Mouse (Mus musculus): ENCODE measurements at regions not wholly inside any gene's neighbourhood (a gene's known extent, or its start where the extent isn't known, plus 50 kb on each side); places are given as distances from the start of the nearest gene placed in this dataset.

DNA sequence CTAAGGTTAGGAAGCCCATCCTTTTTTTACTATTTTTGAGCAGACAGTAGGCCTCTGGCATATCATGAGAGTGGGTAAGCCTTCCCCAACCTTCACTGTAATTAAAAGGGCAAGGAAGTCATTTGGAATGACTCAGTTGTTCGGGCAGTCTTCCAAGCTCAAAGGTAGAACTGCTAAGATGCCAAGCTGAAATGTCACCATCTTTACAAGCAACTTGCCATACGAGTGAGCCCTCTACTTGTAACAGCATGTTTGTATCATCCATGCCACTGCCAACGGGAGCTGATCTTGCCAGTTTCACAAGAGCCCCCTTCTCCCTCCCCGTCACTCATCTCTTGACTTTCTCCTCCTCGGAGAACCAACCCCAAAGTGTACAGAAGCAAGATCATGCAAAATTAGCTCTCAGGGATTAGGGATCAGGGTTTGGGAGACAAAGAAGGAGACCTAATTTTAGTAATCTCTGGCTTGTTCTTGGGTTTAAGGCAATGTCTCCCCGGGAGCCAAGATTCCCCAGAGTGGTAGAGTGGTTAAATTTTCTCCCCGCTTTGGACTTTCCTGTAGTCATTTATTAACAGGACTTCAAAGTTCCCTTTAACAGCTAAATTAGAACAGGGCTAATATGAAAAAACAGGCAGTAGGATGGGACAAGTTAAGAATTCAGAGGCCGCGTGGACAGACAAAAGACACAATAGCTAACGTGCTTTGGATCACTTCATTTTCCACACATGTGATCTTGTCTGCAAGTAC lies 216.9 kb upstream of the Ankrd55 start:
- no peak for DNase-seq (ENCODE audit: low read depth, low spot score)

DNA sequence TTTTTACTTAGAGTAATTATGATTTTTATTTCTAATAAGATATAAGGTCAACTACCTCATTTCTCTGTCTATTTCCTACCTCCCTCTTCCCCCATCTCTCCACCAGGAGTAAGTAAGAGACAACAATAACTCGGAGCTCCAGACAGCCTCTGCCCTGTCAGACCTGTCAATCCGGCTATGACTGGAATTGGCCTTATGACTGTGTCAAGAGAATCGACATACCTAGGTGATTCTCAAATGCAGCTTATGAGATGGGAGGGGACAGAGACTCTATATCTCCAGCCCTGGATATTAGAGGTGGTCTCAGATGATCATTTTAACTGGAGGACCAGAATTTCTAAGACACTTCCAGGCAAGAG lies 216.3 kb upstream of the Ankrd55 start:
- DNase-seq (ENCODE audit: low read depth, low spot score), result no peak

DNA sequence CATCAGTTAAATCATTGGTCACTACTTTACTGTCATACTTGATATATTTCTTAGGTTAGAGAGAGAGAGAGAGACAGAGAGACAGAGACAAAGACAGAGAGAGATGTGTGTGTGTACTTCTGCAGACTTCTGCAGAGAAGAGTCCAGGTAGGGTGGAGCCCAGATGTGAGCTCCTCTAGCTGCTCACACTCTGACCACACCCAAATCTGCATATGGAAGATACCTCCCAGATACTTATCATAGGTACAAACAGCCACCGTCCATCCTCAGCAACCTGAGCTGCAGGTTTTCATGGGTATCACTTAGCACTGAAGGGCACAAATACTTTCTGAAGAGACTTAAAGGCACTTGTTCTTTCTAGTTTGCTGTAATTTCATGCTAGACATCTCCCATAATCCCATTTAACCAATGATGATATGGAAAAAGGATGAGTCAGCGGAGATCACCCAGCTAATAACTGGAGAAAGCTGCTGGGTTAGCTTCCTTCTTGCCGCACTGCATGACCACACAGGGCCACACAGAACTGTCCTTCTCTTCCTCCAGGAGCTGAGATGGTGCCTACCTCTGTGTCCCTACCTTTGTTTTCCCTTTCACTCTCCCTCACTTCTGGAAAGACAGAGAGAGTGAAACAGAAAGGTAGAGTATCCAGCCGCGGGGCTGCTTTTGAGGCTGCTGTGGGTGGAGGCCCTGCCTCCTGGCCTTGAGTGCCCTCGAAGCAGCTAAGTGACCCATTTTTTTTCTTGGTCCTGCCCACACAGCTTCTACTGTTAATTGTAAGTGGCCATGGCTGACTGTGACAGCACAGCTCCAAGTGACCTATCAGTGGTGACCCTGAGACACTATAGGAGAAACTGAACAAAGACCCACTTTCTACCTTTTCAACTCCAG lies 214.5 kb upstream of the Ankrd55 start:
- peak; percentile 70 for DNase-seq (ENCODE audit: low read depth, low spot score)

DNA sequence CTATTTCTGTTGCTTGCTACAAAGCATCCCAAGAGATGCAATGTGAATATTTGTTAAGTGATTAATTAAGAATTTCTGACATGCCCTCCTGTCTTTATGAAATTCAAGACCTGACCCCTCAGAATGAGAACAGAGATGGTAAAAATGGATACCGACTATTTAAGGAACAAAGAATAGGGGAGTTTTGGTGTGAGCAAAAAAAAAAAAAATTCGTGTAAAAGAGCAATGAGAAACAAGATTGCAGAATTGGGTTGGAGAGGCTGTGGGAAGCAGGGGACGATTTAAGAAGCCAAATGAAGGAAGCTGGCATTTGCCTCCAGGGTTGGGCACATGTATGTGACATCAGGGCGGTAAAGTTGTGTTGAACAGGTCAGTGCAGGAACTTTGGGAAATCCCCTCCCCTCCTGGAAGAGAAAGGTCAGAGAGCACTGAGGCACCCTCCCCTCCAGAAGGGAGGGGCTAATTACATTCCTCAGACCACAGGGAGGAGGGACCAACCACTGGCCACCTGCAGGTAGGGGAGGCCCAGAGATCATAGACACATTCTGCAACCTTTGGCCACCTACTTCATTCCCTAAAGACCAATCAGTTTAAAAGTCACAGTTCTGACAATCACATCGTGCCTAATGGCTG lies 212.3 kb upstream of the Ankrd55 start:
- no peak for DNase-seq (ENCODE audit: low read depth, low spot score)

DNA sequence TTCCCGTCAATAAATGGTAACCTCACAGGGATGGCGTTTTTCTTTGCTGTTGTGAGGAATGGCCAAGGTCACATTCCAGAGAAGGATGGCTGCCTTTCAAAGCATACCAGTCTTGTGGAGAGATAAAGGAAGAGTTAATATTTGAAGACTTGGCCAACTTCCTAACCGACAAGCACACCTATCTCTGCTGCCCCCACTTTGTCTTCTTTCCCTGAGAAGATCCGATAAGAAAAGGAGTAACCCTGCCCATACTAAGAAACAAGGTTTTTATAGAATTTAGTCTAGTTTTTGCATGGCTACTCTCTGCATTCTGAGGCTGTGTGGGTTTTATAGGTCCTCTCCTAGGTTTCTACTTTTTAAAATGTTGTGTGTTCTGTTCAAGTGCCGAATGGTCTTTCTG lies 210.2 kb upstream of the Ankrd55 start:
- DNase-seq (ENCODE audit: low read depth, low spot score), result no peak

DNA sequence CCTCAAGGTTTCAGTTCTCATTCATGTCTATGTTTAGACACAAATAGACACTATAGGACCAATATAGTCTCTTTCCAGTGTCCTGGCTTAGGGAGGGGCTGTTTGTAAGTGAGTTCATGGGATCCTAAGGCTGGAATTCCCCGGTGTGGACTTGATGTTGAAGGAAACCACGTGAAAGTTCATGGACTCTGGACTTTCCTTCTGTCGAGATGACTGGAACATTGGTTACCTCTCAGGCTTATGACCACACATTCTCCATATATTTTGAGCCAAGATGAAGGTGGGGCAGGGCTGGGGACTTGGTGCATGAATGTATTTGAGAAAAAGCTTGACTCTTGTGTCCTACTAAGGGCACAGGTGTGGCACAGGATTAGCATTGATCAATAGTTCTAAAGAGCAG lies 206.3 kb upstream of the Ankrd55 start:
- no peak for DNase-seq (ENCODE audit: low read depth, low spot score)

DNA sequence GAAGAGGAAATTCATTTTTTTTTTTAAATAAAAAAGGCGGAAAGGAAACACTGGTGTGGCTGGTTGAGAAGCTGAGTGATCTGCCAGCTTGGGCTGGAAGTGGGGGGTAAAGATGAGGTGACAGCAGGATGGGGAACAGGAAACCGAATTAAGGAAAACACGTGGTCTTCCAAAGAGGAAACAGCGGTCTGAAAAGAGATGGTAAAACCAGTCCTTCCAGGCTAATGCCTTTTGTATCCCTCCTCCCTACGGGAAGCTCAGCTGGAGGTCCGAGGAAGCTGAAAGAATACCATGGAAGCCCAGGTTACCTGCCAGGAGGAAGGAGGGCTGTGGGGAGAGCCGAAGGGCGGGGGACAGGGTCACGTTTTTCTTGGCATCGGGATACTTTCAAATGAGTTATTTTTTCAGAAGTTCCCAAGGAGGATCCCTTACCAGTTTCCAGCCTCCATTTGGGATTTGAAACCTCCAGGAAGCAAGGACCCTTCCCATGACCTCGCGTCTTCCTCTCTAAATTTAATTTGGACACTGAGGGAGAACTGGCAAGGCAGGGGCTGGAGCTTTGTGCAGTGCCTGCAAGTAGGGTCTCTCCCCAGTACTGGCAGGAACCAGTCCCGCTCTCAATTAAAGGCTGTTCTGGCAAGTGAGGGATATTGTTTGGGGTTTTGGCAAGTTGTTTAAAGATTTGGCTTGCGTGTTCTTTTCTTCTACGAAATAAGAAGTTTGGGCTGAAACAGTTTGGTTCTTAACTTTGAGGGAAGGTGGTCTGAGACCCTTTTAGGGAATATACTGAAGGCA lies 203.6 kb upstream of the Ankrd55 start:
- DNase-seq (ENCODE audit: low read depth, low spot score), result no peak

DNA sequence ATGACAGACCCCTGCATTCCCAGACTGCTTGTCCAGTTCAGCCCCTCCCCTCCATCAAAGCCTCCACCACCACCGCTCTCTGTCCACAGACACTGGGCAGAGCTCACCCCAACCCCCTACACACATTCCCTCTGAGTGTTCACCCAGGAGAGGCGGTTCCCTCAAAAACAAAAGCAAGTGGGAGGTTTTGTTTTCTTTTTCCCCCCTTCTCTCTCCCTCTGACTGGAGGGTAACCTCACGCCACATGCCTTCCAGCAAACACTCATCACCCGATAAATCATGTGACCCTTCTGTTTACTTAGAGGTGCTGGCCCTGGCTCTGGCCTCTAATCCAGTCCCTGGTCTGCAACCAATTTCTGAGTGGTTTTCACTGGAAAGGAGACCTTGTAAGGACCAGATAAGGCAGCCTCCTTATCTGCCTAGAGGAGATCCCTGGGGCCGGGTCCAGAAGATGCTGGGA lies 199.9 kb upstream of the Ankrd55 start:
- DNase-seq (ENCODE audit: low read depth, low spot score), result no peak

DNA sequence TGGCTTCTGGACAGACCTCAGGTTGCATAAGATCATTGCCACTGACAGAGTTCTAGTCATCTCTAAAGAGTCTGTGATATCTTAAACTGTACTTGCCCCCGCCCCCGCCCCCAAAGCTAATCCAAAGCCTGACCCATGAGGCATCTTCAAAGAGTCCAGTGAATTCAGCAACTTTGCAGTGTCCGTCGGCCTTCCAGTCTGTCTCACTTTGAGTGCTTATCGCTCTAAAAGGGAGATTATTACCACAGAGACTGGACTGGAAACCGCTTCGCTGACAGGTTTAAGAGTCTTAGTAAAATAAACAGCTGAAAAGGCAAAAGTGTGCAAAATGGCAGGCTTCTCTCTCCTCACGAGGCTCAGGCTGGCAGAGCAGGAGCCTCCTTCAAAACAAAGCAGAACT lies 197.5 kb upstream of the Ankrd55 start:
- no peak for DNase-seq (ENCODE audit: low read depth, low spot score)

DNA sequence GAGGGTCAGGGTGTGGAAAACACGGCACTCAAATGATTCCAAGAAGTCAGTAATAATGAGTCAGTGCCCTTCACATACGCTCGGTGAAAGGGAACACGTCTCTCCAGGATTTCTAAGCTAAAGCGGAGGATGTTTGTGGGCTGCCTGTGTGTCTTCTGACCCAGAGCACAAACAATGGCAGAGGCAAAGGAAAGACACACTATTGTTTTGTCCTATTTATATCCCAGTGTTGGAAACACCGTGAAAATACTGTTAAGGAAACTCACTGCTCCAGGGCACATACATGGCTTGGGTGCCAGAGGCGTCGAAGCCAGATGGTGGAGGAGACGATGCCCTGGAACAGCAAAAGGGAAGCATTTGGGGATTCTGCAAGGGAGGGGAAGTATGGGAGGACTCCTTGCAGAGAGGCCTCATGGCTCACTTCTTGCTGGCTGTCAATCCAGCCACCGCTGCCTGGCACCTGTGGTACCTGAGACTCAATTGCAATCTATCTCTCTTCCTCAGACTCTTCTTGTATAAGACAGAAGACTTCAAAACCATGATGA lies 192.6 kb upstream of the Ankrd55 start:
- no peak for DNase-seq (ENCODE audit: low read depth, low spot score)

DNA sequence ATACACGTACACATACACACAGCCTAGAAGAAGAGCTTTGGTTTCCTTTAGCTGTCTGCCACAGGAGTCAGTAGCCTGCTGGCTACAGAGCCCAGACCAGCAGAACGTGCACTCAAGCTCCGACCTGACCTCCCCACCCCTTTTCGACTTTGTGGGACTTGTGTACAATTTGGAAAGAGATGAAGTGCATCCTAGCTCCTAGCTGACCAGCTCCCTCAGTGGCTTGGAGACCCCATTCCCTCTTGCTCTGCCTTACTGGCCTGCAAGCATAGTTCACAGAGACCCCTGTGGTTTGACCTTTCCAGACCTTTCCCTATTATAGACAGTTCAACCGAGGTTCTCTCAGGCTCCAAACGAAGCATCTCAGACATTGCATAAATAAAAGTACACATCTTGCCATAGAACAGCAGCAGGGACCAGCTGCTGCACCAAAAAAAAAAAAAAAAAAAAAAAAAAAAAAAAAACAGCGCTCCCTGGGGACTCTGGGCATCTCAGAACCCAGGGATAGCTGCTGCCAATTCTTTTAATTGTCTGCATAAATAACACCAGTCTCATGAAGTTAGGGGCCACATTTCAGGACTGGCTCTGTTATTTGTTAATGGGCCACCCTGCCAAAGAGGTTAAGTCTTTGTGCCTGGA lies 188.2 kb upstream of the Ankrd55 start:
- no peak for DNase-seq (ENCODE audit: low read depth, low spot score)

DNA sequence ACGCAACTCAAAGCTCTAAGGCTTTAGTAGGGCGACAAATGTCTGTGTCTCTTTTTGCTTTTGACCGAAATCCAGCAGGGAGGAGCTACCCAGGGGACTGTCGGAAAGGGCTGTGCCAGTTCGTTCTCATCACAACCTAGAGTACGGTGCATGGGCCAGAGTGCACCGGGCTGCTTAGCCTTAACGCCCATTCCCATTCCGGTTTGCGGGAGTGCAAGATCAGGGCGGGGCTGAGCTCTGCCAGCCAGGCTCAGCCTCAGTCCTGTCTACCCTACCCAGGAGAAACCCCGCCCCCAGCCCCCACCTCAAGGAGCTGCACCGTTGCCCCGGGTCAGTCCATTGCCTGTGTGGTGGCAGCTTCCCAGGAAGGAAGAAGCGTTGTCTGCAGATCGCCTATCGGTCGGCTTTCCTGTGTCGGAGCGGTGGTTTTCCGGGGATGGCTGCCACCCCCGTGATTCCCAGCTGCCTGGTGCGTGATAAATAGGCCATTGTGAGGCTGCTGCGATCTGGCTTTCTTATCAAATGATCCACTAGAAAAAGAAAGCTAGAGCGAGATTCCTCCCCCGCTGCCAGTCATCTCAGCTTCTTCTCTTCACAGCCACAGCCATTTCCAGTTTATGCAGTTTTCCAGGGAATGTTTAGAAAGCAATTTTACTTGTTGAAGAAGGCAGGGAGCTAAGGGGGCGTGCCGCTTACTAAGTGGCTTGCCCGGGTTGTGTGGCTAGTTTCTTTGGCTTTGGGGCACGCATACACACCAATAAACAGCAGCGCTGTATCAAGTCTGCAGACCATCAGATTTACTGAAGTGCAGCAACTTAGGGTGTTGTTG lies 187.4 kb upstream of the Ankrd55 start:
- DNase-seq (ENCODE audit: low read depth, low spot score), result no peak

DNA sequence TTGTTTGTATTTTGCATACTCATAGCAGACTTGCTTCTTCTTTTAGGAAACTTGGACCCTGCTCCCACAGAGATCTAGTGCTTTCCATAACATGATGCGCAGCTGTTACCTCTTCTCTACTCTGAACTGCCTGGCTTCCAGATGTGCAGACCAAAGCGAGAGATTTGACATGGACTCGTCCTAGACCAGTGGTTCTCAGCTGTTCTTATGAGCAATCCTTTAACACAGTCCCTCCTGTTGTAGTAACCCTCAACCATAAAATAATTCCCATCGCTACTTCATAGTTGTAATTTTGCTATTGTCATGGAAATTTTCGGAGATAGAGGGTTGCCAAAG lies 186.9 kb upstream of the Ankrd55 start:
- no peak for DNase-seq (ENCODE audit: low read depth, low spot score)

DNA sequence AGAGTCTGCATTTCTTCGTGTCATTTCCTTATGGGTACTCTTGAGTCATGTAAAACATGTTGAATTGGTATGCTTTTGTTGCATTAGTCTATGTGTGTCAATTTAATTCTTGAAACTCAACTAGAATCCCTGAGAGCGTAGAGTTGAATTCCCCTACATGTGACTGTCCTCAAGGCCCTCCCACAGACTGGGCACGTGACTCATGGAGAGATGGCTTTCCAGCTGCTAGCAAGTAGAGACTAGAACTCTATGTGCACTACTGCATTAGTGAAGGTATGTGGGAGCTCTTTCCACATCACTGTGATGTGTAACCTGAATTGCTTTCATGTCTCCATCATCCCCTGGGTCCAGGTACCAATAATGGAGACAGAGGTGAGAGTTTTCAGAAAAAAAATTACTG lies 182.3 kb upstream of the Ankrd55 start:
- no peak for DNase-seq (ENCODE audit: low read depth, low spot score)

DNA sequence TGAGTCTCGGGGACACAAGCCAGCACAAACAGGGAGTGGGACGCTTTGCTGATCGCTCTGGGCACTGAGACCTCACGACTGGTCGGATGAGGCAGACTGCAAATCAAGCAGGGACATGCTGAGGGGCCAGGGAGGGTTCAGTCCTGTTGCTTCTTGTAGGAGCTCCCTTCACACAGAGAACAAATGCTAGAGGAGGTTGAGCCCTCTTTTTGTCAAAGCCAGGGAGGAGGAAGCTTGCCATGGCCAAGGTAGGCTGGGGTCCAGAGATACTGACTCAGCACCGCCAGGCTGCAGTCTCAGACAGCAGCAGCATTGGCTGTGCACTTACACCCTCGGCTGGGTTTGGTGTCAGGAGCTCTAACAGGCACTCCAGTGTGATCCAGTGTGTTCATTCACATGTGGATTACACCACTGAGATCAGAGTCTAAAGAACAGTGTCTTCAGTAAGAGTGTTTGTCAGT lies 173.5 kb upstream of the Ankrd55 start:
- no peak for DNase-seq (ENCODE audit: low read depth, low spot score)

DNA sequence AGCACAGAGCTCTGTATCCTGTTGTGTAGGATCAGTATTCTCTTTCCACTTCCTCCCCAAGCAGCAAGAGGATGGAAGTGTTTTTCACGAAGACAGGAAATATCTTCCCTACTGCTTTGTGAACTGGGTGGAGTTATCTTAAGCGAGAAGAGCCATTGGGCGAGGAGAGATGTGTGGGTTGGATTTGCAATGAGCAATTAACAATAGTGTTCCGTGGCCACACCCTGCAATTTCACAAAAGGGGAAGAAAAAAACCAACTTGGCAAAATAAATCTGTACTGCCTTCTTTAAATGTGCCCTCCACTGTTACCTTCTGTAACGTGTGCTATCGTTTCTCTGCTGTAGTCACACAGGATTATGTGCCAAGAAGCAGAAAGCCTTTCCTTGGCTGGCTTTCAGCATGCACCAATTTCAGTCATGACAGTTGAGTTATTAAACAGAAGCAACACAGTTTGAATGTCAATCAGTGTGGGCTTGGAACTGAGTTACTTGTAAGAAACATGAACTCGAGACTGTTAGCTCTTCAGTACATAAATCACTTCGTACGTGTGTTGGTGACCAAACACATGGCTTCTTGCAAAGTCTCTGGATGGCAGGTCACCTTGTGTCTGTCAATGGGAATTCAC lies 172.0 kb upstream of the Ankrd55 start:
- DNase-seq (ENCODE audit: low read depth, low spot score), result no peak

DNA sequence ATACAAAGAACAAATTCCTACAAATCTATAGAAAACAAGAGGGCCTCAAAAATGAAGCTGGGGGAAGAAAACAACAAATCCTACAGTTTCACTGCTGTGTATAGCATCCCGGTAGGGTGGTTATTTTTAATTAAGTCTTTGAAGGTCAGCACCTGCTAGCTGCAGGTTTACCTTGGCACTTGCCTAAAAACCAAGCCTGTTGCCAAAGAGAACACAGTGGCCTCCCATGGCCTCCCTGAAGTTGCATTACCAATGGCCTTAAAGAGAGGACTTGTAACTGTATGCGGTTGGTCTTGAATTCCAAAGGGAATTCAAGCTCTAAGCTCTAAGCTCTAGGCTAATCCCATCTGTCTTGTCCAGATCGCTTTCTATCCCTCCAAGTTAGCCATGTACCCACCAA lies 169.7 kb upstream of the Ankrd55 start:
- no peak for DNase-seq (ENCODE audit: low read depth, low spot score)

DNA sequence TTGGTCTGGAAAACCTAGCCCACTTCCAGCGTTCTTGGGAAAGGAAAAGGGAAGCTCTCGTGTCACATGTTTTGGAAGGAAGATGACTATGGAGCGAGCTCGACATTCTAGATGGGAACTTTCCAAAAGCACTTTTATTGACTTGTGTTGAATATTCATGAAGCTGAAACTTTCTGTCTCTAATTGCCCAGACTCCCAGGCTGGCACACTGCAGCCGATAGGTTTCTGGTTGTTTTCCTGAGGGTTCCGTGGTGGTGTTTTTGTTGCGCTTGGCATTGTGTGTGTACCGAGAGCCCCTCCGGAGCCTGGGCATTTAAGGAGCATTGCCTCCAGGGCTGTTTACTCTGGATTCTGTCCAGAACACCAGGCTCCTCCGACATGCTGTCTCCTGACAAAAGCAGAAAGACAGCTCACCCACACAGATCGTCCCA lies 168.6 kb upstream of the Ankrd55 start:
- DNase-seq (ENCODE audit: low read depth, low spot score), result no peak

DNA sequence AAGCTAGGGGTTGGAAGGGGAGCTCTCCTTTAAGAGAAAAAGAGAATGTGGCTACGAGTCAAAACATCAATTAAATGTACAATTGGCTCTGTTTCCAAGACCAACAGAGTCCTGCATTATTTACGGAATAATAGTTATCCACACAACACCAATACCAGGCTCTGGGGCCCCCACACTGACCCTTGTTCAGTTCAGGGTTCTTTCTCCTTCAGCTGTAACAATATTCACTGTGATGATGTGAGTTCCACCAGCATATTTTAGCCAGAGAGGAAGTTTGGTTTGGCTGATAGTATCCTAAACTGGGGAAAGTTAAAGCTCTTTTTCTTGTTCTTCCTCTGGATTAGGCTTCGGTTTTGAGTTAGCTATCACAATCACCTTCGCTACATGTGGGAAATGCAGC lies 167.9 kb upstream of the Ankrd55 start:
- DNase-seq (ENCODE audit: low read depth, low spot score), result no peak

DNA sequence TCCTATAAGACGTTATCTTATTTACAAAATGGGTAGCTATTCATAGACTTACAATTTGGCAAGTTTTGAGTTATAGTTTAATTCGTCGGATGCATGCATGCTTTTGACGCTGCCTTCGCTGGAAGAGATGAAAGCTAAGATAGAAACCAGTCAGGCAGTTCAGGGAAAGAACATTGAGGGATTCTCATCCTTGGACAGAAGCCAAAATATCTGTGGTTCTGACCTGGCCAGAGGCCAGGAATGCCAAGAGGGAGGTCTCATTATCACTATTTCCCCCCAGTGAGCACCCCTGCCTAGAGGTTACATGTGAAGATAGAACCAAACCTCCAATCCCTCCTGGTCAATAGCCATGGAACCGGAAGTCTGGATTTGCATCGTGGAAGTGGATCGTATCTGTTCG lies 167.1 kb upstream of the Ankrd55 start:
- DNase-seq (ENCODE audit: low read depth, low spot score), result no peak
